Mouse (Mus musculus): ENCODE results near the gene Tex38. TPM values are rescaled to one million over a fixed set of nuclear protein-coding genes. Genes with fewer than 3 reads are reported as not detected.

Gene Tex38
- total RNA-seq, 2 experiments from 2014 or later, result 0.59 to 0.80 TPM

DNA sequence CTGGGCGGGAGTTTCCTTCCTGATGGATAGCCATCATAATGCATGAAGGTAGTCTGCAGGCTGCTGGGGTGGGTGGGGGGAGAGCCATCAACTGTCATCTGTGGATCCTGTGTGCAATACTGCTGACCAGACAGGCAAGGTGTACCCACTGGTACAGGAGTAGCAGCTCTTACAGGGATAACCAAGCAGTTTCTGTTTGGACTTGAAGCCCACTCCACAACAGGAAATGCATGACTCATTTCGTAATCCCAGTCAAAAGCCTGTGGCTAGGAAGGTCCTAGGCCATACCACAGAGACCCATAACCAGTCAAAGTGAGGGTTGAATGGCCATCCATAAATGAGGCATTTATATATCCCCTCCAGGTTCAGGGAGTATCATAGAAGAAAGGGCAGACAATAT lies 3.2 kb downstream of the Tex38 start:
- no peak for DNase-seq (ENCODE audit: extremely low spot score in 1 of 2, low spot score in 1 of 2)

DNA sequence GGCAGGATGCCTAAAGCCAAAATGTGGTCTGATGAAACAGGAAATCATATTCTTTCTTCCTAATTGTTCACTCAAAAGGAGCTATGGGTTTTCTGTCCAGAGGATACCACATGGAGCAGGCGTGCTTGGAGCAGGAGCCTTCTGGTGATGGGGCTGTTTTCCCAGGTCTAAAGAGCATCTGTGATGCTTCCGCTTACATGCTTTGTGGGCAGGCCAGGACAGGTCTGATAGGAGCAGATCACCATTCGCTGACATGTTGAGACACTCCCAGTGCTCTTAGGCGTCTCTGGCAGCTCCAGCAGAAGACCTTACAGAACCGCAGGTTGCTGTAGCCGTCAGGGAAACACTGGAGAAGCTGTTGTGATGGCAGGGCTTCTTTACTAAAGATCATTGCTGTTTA lies 5.8 kb downstream of the Tex38 start:
- no peak for DNase-seq (ENCODE audit: extremely low spot score in 1 of 2, low spot score in 1 of 2)

DNA sequence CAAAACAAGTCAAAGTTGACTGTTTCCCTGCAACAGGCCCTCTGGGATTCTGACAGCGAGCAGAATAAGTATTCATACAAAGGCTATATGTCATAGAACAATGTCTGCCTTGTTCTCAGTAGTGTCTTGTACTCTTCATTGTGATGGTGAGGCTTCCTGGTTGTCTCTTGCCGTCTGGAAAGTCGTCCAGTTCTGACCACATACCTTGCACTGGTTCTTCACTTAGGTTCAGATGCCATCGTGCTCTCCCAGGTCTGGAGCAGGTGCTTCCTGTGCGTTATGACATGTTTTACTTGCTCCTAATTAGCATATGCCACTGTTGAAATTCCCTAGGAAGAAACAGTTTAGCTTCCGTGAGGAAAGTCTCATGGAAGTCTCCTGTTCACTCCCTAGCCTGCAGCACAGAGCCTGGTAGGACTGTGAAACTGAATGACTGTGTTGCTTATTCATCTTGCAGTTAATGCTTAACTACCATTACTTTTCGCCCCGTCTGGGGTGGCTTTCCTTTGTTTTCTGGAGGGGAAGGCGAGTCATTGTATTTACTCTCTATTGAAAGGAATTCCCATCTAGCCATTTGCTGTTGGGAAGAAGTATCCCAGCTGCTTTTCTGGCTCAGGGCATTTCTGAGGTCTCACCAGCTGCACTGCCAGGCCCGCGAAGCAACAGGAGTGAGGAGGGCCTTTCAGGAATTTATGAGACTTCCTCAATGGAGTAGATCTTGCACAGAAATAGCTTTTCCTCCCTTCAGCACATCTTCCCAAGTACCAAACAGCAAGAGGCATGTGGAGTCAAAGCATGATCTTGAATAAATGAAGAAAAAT lies 13.0 kb downstream of the Tex38 start:
- no peak for DNase-seq (ENCODE audit: extremely low spot score in 1 of 2, low spot score in 1 of 2)

DNA sequence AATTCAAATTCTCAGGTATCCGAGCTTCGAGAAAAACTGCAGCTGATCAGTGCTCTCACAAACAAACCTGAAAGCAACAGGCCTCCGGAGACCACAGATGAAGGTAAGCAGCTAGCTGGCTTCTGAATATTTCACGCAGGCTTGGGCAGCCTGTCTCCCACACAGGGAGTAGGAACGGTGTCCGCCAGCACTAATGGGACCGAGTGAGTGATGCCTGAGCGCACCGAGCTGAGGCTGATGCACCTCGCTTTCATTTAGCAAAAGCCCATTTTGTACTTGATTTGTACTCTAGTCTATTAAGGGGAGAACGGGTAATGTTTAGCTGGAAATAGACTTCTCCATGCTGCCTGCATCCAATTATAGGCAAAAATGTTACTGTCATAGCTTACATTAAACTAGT lies 16.2 kb downstream of the Tex38 start:
- DNase-seq (ENCODE audit: extremely low spot score in 1 of 2, low spot score in 1 of 2), result no peak

DNA sequence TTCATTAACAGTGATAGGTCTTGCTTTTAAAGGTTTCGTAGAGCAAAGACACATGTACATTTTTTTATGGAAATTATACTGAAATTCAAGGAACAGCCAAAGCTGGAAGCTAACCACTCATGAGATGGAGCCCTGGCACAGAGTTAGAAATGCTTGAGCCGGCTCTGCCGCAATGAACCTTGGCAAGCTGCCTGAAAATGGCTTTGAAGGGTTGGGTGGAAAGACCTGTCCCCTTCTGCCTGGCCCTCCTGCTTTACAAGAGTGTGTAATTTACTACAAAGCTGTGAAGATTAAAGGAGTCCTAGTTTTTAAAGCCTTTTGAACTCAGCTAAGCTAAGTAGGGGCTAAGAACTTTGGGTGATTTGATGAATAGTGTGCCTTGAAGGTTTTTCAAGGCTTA lies 19.6 kb downstream of the Tex38 start:
- DNase-seq (ENCODE audit: extremely low spot score in 1 of 2, low spot score in 1 of 2), result no peak

DNA sequence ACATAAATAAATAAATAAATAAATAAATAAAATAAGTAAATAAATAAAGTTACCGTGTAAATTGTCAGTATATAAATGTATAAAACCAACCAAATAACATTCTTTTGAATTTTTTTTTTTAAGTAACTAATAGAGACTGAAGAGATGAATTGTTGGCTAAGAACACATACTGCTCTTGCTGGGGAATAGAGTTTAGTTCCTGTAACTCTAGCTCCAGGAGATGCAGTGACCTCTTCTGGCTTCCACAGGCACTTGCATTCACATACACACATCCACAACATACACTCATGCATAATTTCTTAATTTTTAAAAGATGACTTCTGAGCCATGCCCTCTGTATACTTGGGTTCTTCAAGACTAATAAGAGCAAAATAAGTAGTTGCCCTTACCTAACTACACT lies 26.0 kb downstream of the Tex38 start:
- DNase-seq (ENCODE audit: extremely low spot score in 1 of 2, low spot score in 1 of 2), result no peak

DNA sequence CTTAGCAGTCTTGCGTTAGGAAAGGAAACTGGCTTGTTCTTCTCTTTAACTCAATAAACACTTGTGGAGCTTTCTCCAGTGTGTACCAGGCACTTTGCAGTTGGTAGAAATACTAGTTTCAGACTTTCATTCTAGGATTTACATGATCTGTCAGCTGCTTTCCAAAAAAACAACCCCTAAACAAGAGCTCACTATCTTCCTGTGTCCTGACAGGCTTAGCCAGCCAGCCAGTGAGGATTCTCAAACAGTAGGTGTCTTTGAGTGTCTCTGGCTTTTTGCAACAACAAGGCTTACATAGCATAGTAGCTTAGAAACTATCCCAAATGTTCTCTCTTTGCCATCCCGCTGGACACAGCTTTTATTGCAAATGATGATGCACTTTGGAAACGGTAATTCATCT lies 26.7 kb downstream of the Tex38 start:
- no peak for DNase-seq (ENCODE audit: extremely low spot score in 1 of 2, low spot score in 1 of 2)

DNA sequence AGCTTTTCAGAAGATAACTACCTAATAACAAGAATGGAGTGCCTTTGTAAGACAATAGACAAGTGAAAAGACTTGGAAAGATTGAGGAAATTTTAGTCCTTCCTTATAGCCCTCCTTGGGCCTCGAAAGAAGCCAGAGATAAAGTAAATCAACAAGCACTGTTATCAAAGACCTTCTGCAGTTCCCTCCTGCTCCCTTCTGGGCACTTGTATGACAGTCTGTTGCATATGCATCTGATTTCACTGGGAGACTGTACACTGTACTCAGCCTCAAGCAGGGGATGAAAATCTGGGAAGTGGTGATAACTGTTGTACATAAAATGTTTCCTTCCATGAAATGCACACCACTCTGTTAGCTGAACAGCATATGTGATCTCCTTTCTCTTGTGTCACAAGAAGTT lies 31.5 kb downstream of the Tex38 start:
- DNase-seq (ENCODE audit: extremely low spot score in 1 of 2, low spot score in 1 of 2), result no peak

DNA sequence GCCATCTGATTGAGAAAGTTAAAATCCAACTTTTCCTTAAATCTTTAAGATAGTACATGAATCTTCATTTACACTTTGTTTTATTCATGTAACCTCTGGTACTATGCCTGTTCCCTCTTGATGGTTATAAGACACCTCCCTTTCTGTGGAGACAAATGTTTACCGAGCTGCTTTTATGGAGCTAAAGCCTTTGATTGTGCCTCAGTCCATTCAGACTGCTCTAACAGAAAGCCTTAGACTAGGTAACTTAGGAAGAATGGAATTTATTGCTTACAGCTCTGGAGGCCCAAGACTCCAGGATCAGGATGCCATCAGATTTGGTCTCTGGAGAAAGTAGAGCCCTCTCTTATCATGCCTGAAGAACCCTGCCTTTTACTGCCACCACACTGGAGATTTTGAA lies 32.6 kb downstream of the Tex38 start:
- no peak for DNase-seq (ENCODE audit: extremely low spot score in 1 of 2, low spot score in 1 of 2)

DNA sequence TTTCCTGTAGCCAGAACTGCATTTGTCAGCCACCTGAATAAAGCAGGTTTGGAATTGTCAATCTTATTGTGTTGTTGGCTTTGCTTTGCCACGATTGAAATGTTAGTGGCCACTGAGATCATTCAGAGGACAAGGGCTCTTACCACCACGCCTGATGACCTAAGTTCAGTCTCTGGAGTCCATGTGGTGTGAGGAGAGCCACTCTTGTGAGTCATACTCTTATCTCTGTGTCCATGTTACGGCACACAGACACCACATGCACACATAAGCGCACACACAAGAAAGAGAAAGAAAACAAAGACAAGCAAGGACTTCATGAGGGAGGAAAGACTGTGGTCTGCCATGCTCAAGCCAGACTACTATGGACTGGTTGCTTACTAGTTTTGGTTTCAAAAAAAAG lies 37.7 kb downstream of the Tex38 start:
- DNase-seq (ENCODE audit: extremely low spot score in 1 of 2, low spot score in 1 of 2), result no peak

DNA sequence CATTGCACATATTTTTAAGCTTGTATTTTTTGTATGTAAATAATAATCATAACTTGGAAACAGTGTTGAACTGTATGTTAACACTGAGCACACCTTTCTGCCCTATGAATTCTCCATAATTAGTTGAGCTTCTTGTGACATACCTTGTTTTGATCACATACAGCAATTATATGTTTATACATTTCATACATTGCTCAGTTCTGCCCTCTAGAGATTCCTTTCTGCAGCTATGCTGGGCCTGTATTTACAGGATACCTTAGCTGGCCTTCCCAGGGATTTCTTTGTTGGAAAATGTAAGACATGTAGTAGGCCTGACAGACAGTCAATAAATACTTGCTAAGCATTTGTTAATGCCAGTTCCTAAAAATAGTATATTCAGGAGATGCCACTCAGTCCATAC lies 38.2 kb downstream of the Tex38 start:
- DNase-seq (ENCODE audit: extremely low spot score in 1 of 2, low spot score in 1 of 2), result no peak

DNA sequence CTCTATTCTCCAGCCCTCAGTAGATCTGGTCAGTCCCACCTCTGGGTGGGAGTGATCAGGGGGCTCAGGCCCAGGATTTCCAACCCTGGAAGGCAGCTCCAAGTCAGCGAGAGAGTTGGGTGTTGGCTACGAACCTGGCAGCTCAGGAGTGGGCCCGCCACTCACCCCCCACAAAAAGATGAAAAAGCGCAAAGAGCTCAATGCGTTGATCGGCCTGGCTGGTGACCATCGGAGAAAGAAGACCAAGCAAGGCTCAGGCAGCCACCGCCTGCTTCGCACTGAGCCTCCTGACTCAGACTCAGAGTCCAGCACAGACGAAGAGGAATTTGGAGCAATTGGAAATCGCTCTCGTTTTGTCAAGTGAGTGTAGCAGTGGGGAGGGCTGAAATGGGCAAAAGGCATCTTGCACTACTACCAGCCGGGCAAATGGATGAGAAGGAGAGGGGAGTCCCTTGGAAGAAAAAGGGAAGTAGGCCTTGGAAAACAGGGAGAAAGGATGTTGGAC lies 42.3 kb downstream of the Tex38 start:
- DNase-seq (ENCODE audit: extremely low spot score in 1 of 2, low spot score in 1 of 2), result no peak

DNA sequence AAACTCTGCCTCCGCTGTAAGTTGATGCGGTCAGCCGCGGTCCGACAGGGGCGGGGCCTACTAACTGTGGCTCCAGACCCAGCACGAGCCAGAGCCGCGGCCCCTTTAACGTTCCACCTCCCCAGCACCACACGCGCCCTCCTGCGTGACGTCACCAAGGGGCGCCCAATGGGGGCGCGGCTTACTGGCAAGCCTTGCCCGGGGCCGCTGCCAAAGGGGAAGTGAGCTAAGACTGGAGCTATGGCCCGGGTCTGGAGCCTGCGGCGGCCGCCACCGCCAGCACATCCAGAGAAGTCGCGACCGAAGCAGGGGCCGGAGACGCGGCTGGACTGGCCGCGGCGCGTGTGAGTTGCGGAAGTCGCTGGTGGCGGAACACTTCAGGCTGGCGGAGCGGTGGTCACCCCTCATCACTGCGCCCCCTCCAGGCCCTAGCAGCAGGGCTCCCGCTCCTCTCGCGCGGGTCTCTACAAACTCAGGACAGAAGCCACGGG lies 43.2 kb downstream of the Tex38 start, which contains the start of gene Efcab14:
Gene Efcab14 (plus strand): TSS at position 194 of the 491 bp plus-strand sequence.
- peak; percentile 95 to 96 for DNase-seq (ENCODE audit: extremely low spot score in 1 of 2, low spot score in 1 of 2)

DNA sequence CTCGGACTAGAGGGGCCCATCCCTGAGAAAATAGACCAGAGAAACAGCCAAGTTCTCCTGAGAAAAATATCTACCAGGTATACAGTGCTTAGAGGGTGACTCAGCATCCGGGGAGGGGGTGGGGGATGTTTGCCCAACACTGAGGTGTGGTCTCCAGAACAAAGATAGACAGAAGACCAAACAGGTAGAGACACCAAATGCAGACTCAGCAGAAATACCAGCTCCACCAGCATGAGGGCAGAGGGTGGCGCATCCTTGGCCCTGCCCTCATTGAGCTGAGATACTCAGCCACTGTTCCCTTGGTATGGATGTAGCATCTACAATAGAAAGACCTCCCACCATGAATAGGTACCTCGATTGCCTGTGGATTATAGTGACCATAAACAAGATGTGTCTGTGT lies 46.0 kb downstream of the Tex38 start:
- no peak for DNase-seq (ENCODE audit: extremely low spot score in 1 of 2, low spot score in 1 of 2)

DNA sequence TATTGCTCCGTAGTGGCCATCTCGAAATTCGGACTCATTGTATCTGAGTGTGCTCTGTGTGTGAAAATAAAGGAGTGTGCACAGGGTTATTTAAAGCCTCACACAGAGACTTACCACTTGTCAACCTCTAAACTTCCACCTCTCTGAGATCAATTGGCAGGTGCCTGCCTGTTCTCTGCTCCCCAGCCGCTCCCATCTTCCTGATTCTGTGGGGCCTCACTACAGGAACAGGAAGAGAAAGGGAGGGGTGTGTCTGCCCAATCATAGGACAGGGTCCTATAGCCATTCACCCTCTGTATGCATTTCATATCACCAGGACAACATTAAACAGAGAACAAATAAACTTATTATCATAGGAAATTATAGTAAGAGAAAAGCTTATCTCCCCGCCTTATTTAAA lies 47.1 kb downstream of the Tex38 start:
- DNase-seq (ENCODE audit: extremely low spot score in 1 of 2, low spot score in 1 of 2), result no peak

DNA sequence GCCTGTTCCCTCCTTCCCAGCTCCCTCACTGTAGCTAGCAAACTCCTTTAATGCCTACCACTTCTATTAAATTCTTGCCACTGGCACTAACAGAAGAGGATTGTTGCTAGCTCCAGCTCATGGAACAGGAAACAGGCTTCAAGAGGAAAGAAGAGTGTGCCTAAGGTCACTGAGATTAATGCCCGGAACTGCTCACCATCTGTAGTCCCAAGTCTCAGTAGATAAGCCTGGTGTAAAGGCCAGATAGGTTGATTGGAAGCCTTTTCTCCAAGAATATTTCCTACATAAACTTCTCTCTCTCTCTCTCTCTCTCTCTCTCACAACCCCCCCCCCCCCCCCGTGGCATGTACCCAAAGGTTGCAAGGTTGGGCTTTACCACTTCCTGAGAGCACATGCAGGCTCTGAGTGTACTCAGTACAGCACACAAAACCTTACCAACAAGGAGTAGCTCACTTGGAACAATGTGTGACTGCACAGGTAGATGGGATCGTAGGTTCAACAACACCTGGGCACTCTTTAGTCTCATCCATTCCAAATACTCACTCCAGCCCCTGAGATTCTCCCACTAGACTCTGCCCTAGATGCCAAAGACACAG lies 48.5 kb downstream of the Tex38 start:
- DNase-seq (ENCODE audit: extremely low spot score in 1 of 2, low spot score in 1 of 2), result no peak

DNA sequence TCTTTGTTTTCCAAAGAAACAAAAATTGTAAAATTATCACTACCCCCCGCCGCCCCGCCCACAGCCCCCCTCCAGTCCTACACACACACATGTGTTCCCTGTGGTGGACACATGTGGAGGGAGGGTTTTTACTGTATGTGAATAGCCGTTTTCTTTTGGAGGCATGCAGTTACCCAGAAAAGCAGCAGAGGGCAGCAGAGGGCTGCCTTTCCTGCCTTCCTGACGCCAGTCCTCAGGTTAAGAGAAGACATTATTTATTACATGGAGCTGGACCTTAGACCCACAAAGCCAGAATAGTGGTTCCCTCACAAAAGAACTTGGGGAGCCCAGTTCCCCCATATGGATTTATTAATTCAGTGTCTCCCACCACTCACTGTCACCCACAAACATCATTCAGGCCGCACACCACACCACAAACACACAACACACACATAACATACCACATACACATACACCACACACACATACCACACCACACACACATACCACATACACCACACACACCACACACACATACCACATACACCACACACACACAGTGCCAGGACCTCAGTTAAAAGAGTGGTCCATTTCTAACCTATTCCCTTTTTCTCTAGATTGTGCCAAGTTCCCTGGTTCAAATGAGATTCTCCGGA lies 49.1 kb downstream of the Tex38 start:
- peak; percentile 57 to 75 for DNase-seq (ENCODE audit: extremely low spot score in 1 of 2, low spot score in 1 of 2)

Data from layer of hippocampus, postnatal 25 days (tissue).